In the genomic region with DNA sequence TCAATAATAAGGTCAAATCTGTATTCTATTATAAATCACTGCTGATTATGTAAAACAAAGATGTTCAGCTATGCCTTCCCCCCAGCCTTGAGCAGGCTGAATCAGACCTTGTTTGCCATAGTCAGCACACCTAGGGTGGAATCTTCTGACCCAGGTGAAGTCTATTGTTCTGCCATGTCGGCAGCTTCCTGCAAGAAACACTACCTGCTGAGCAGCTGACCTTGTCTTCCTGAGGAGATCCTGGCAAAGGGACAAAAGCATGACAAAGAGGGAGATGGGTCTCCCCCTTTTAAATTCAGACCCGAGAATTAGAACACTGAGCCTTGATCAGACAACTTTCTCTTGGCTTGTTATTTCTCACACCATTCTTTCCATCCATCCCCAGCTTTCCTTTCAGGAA, we compare ENCODE assay signal across 25 mouse cellular contexts.
"Had no signal": no experiment of that assay in that cellular context is flagged by ENCODE, and none has a peak within 500 bp of the region (broad histone marks: within the 10 kb centered on the region; RNA-seq: fewer than 3 reads in every experiment).

No protein-coding gene starts in this region.

- ATAC-seq: hindbrain, embryonic 16.5 days; inflammation-experienced regulatory T-cells, adult 6 months; intestine, embryonic 15.5 days; intestine, postnatal 0 days had no signal

- H3K4me1 ChIP-seq: heart, embryonic 10.5 days; heart, embryonic 12.5 days; hindbrain, embryonic 10.5 days; hindbrain, embryonic 12.5 days; intestine, embryonic 15.5 days; limb, embryonic 10.5 days; limb, embryonic 12.5 days; liver, embryonic 13.5 days; liver, embryonic 15.5 days had no signal

- H3K4me3 ChIP-seq: heart, embryonic 10.5 days; heart, embryonic 12.5 days; hindbrain, embryonic 10.5 days; hindbrain, embryonic 12.5 days; intestine, embryonic 15.5 days; layer of hippocampus, adult 2 months; left cerebral cortex, adult 2 months; limb, embryonic 10.5 days; limb, embryonic 12.5 days; liver, embryonic 13.5 days; liver, embryonic 15.5 days had no signal

- DNase-seq: gastrocnemius, postnatal 14 days; gastrocnemius, postnatal 36 days; heart, adult 18-20 months; heart, postnatal 10 days; heart, postnatal 4 days; kidney, adult 18-20 months; kidney, adult 8-10 months; kidney, postnatal 10 days; kidney, postnatal 25 days; kidney, postnatal 4 days; liver; liver, embryonic 13.5 days had no signal
